Mouse (Mus musculus) brain, embryonic 14.5 days (tissue): Measurements from ENCODE around the gene Mgmt.

Experiments
- CTCF ChIP-seq: fragments of 200-500 bp; IDR thresholded peaks from 2 replicates; pipeline ENCODE4 v1.5.1; 2012; ENCODE audit warnings: inconsistent platforms, mild to moderate bottlenecking, moderate library complexity, borderline replicate concordance; ENCODE audit not compliant: insufficient read depth, insufficient read length; ENCODE audit errors: extremely low read depth
- POLR2A ChIP-seq: fragments of 200-500 bp; IDR thresholded peaks from 2 replicates; pipeline ENCODE4 v1.6.1; 2012; ENCODE audit warnings: mild to moderate bottlenecking, inconsistent platforms, borderline replicate concordance; ENCODE audit not compliant: poor library complexity, insufficient read depth, insufficient read length, severe bottlenecking; ENCODE audit errors: extremely low read depth

- TF ChIP-seq POLR2A (no peak), CTCF (no peak)
These were observed 51.3 kb downstream of the Mgmt start for GRCm38 (mm10) chr7:136945697-136946096.
